Mouse (Mus musculus) liver, embryonic 14.5 days (tissue): ENCODE data around the gene Nfya. TPM values are rescaled to one million over a fixed set of nuclear protein-coding genes. Genes with fewer than 3 reads are reported as not detected.

Experiments used
- ATAC-seq: fragments of 200-750 bp; cut with Nextera tagmentation; 2 replicates; pipeline ENCODE4 v1.8.0; 2017; ENCODE audit warnings: moderate number of reproducible peaks, mild to moderate bottlenecking, moderate library complexity; ENCODE audit not compliant: insufficient read depth
- DNase-seq, 3 experiments: peaks; one replicate each; pipeline ENCODE4 v3.0.0-alpha.2; 2012 to 2013; ENCODE audit warnings: low read depth in 3 of 3, low spot score in 3 of 3
- H3K27ac ChIP-seq: fragments of 300-500 bp; sonication (generic); 2 replicates; pipeline ENCODE4 v1.5.1; 2014; ENCODE audit warnings: moderate library complexity, mild to moderate bottlenecking, control low read depth, inconsistent platforms
- H3K27me3 ChIP-seq: fragments of 300-500 bp; sonication (generic); 2 replicates; pipeline ENCODE4 v1.6.1; 2014; ENCODE audit warnings: mild to moderate bottlenecking, low read length, moderate library complexity; ENCODE audit not compliant: control insufficient read depth, insufficient read depth
- H3K36me3 ChIP-seq: fragments of 300-500 bp; sonication (generic); replicated peaks from 2 replicates; pipeline ENCODE4 v1.6.1; 2014; ENCODE audit warnings: low read depth; ENCODE audit not compliant: control insufficient read depth, insufficient read depth
- H3K4me1 ChIP-seq, 2 experiments: fragments of 200-500 bp in 1 of 2; fragments of 300-500 bp in 1 of 2; sonication (generic) in 1 of 2; replicated peaks; 2 replicates each; pipeline ENCODE4 v1.6.1; 2012 to 2014; ENCODE audit warnings: antibody characterized with exemption in 1 of 2, inconsistent platforms in 1 of 2, low read length in 1 of 2; ENCODE audit not compliant: control insufficient read depth in 2 of 2, insufficient read depth in 2 of 2
- H3K4me2 ChIP-seq: fragments of 300-500 bp; sonication (generic); 2 replicates; pipeline ENCODE4 v1.6.1; 2014; ENCODE audit warnings: low read depth, mild to moderate bottlenecking, control low read depth, moderate library complexity
- H3K4me3 ChIP-seq, 2 experiments: fragments of 200-500 bp in 1 of 2; fragments of 300-500 bp in 1 of 2; sonication (generic) in 1 of 2; 2 replicates each; pipeline ENCODE4 v1.5.1; 2012 to 2014; ENCODE audit warnings: low read depth in 2 of 2, low read length in 2 of 2, mild to moderate bottlenecking in 2 of 2, control low read depth in 1 of 2, inconsistent platforms in 1 of 2, moderate library complexity in 1 of 2; ENCODE audit not compliant: insufficient read depth in 1 of 2
- H3K9ac ChIP-seq: fragments of 300-500 bp; sonication (generic); replicated peaks from 2 replicates; pipeline ENCODE4 v1.6.1; 2014; ENCODE audit warnings: mild to moderate bottlenecking, control low read depth, moderate library complexity
- H3K9me3 ChIP-seq: fragments of 300-500 bp; sonication (generic); 2 replicates; pipeline ENCODE4 v1.6.1; 2016; ENCODE audit warnings: low read length, mixed read lengths; ENCODE audit not compliant: control insufficient read depth
- CTCF ChIP-seq: IDR thresholded peaks from 2 replicates; pipeline ENCODE4 v1.5.1; 2016; ENCODE audit warnings: antibody characterized with exemption, low read depth, control low read depth
- EP300 ChIP-seq: IDR thresholded peaks from 2 replicates; pipeline ENCODE4 v1.6.1; 2016; ENCODE audit warnings: antibody characterized with exemption, low read depth
- WGBS: fragments of 180-500 bp; shearing (Covaris S2); extraction: QIAGEN DNeasy Blood & Tissue Kit; methylation state at CpG from one replicate; pipeline ENCODE4 v1.1.7; 2014; ENCODE audit not compliant: insufficient replicate concordance; 5-methylcytosine and 5-hydroxymethylcytosine counted together
- polyA plus RNA-seq, 2 experiments: library from polyadenylated mRNA; depleted of rRNA in 1 of 2; stranded (reverse) in 1 of 2; unstranded in 1 of 2; fragments of >200 nt; fragmentation: Nextera tagmentation in 1 of 2; extraction: Ambion mirVana in 1 of 2; gene quantifications; 2 replicates each; pipeline versions ENCODE4 v1.2.1 to v1.2.3; 2012 to 2014

Nfya gene
- polyA plus RNA-seq, 2 experiments: 6.9 to 32.7 TPM

DNA sequence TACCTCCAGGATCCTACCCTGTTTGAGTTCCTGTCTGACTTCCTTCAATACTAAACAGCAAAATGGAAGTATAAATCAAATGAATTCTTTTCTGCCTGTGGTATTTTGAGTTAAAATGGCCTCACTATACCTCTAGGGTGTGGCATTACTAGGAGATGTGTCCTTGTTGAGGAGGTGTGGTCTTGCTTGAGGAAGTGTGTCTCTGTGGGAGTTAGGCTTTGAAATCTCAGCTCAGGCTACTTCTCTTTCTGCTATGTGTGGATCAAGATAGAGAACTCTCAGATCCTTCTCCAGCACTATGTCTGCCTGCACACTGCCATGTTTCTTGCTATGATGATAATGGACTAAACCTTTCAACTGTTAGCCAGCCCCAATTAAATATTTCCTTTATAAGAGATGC is 30.7 kb downstream of the Nfya start:
- Histone ChIP-seq H3K4me1 (no peaks in the 10 kb centered on the region), H3K9me3 (no peaks in the 10 kb centered on the region), H3K9ac (no peak overlapping the region), H3K27ac (no peak overlapping the region), H3K27me3 (no peaks in the 10 kb centered on the region), H3K4me3 (no peak overlapping the region), H3K36me3 (no peaks in the 10 kb centered on the region), H3K4me2 (no peak overlapping the region)
- TF ChIP-seq EP300 (no peak), CTCF (no peak)
- ATAC-seq (no peak), DNase-seq (no peak)

DNA sequence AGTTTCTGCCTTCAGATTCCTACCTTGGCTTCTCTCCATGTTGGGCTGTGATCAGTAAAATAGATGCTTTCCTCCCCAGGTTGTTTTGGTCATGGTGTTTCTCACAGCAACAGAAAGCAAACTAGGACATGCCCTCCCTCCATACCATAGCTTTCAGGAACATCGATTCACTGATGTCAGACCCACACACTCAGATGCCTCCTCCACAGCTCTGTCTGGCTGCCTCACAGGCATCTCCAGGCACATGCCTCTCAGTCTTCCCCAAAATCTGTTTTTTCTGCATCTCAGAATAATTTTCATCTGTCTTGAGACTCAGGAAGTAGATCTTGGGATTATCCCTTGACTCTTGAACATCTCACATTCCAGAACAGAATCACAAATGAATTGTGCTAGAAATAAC is 33.6 kb downstream of the Nfya start:
- Histone ChIP-seq H3K36me3 (no peaks in the 10 kb centered on the region), H3K9me3 (no peaks in the 10 kb centered on the region), H3K4me1 (no peaks in the 10 kb centered on the region), H3K4me3 (no peak overlapping the region), H3K27me3 (no peaks in the 10 kb centered on the region), H3K9ac (no peak overlapping the region), H3K27ac (no peak overlapping the region), H3K4me2 (no peak overlapping the region)
- ATAC-seq (no peak), DNase-seq (no peak)
- no peak for TF ChIP-seq EP300
- TF ChIP-seq CTCF: no peak
- WGBS: 63% methylated on average over 1 of the region's 1 CpGs

DNA sequence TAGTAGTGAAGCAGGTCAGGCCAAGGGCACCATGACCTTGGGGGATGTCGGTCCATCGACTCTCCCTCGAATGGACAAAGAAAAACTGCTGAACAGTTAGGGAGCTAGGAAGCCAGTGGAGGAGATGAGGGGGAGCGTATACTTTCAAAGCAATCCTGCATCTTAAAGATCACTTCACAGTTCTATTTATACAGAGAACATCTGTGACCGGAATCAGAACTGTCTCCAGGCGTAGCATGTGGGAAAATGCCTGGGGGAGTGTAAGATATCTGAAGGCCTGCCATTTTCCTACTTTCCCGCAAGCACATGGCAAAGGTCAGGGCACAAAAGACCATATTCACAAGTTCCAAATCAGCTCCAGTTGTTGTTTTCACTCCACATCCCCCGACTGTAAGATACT is 36.7 kb downstream of the Nfya start:
- TF ChIP-seq CTCF (no peak), EP300 (no peak)
- no peak for ATAC-seq
- 74% methylated on average over 8 of the region's 8 CpGs for WGBS

DNA sequence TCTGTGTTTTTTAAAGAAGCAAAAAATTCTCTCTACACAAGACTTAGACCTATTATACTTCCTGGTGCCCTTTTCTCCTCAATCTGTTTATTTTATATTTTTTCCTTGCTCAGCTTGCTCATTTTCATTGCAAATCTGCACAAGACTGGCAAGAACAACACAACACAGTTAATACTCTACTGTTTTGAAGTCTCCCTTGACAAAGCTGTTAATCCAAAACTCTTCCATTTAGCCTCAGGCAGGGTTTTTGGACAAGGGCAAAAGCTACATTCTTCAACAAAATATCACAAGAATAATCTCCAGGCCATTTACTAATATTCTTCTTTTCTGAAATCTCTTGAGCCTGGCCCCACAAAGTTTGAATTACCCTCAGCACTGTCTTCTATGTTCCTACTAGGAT is 38.1 kb downstream of the Nfya start:
- TF ChIP-seq EP300 (no peak), CTCF (no peak)
- H3K9ac ChIP-seq: no peak overlapping the region
- ATAC-seq: no peak

More for the DNA sequence above, 36.7 kb downstream of the Nfya start:
- H3K4me3 ChIP-seq: no peak overlapping the region
- no peaks in the 10 kb centered on the region for H3K36me3 ChIP-seq
- H3K9me3 ChIP-seq: no peaks in the 10 kb centered on the region
- no peak overlapping the region for H3K4me2 ChIP-seq
- DNase-seq: no peak
- H3K27me3 ChIP-seq: no peaks in the 10 kb centered on the region
- H3K4me1 ChIP-seq: no peaks in the 10 kb centered on the region
- H3K9ac ChIP-seq: no peak overlapping the region
- no peak overlapping the region for H3K27ac ChIP-seq

DNA sequence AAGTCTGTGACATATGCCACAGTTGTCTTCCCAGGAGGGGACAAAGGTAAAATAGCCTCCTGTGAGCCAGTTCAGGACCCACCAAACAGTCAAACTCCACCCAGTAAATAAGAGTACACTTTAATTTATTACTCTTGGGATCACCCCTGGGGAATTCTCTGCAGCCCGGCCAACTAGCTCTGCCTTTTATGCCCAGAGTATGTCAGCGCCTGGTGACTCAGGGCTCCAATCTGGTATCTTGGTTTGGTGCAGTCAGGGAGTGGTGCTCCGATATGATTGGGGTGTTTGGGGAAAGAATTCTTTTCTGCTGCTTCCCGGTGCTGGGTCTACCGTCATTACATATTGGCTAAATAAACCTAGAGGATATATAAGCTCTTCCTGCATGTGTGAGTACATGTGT is 42.9 kb downstream of the Nfya start:
- no peaks in the 10 kb centered on the region for H3K36me3 ChIP-seq
- no peak for DNase-seq

More for the DNA sequence above, 38.1 kb downstream of the Nfya start:
- no peaks in the 10 kb centered on the region for H3K4me1 ChIP-seq
- no peak overlapping the region for H3K27ac ChIP-seq
- no peak for DNase-seq
- H3K9me3 ChIP-seq: no peaks in the 10 kb centered on the region
- no peak overlapping the region for H3K4me2 ChIP-seq
- no peaks in the 10 kb centered on the region for H3K27me3 ChIP-seq
- no peaks in the 10 kb centered on the region for H3K36me3 ChIP-seq
- H3K4me3 ChIP-seq: no peak overlapping the region

More for the DNA sequence above, 42.9 kb downstream of the Nfya start:
- no peak overlapping the region for H3K9ac ChIP-seq
- TF ChIP-seq EP300: no peak
- no peaks in the 10 kb centered on the region for H3K27me3 ChIP-seq
- no peak overlapping the region for H3K4me2 ChIP-seq
- no peaks in the 10 kb centered on the region for H3K9me3 ChIP-seq
- no peak overlapping the region for H3K4me3 ChIP-seq
- 74% methylated on average over 5 of the region's 5 CpGs for WGBS
- peaks cover 3 to 17% of the 10 kb centered on the region in 2 experiments; a peak in 3 of 4 replicates for H3K4me1 ChIP-seq
- ATAC-seq: no peak
- H3K27ac ChIP-seq: no peak overlapping the region
